Mouse (Mus musculus) natural killer cell, adult 2 months (primary cell): ENCODE measurements around the gene E130308A19Rik.
"Not testable (repeated sequence)": the region's sequence is repeated elsewhere in the genome, so short reads cannot be mapped to it uniquely, and the experiment has no call there.

Source experiments
- DNase-seq, 2 experiments: peaks; one replicate each; pipeline ENCODE4 v3.0.0; 2022; ENCODE audit warnings: low spot score in 2 of 2

E130308A19Rik gene

GRCm38 (mm10) chr4:59783685-59784279 lies 157.8 kb downstream of the E130308A19Rik start:
- peak; percentile 94 to 95 for DNase-seq

- DNase-seq, result no peak
Observed at GRCm38 (mm10) chr4:59785412-59785811, 159.4 kb downstream of the E130308A19Rik start.

- DNase-seq, result peak; percentile 64 to 79
Observed at GRCm38 (mm10) chr4:59786661-59787060, 160.7 kb downstream of the E130308A19Rik start.

DNA sequence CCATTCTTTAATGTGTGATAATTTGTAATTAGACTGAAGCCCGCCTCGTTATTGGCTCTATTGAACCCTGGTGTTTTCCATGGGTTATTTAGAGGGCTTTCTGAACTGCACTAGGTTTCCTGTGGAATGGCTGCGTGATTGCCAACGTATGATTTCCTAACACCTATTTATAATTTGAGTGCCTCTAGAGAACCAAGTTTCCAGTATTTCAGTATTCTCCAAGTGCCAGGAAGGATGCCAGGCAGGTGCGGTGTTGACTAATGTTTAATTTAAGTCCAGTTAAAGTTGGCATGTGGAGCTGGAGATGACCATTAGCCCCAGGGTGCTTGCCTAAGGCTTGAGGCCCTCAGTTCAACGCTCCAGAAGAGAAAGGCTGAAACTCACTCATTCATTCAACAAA lies 161.1 kb downstream of the E130308A19Rik start:
- no peak for DNase-seq

DNA sequence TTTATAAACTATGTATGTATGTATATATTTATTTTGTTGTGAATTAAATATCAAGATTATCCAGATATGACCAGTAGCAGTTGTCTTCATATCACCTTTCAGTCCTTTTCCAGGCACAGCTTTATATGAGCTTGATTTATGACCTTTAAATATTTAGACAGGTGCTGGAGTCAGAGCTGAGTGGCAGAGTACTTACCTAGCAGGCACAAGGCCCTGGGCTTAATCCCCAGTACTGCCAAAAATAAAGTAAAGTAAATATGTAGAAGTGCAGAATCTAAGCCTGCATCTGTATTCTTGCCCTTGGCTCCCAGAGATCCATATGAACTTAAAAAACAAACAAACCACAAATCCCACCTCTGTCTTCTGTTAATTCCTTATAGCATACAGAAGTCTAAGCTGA lies 163.0 kb downstream of the E130308A19Rik start:
- no peak for DNase-seq

- DNase-seq, result not testable (repeated sequence)
Observed at GRCm38 (mm10) chr4:59793626-59794025, 167.6 kb downstream of the E130308A19Rik start.

GRCm38 (mm10) chr4:59794116-59794515 lies 168.1 kb downstream of the E130308A19Rik start:
- no peak for DNase-seq

- DNase-seq, result no peak
Observed at GRCm38 (mm10) chr4:59795788-59796455, 169.9 kb downstream of the E130308A19Rik start.

- no peak for DNase-seq
Observed at GRCm38 (mm10) chr4:59800181-59800580, 174.2 kb downstream of the E130308A19Rik start.

DNA sequence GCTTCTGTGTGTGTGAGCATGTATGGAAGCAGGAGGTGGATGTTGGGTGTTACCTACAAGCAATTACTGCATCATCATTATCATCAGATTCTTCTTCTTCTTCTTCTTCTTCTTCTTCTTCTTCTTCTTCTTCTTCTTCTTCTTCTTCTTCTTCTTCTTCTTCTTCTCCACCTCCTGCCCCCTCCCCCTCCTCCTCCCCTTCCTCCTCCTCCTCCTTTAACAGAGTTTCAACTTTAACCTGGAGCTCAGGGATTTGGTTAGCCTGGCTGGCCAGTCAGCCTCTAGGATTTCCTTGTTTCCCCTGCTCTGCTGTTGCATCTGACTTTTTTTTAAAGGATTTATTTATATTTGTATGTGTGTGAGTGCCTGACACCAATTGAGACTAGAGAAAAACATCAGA lies 175.5 kb downstream of the E130308A19Rik start, which contains the start of gene Inip:
TSS of gene Inip (minus strand) at position 101 of the 400 bp plus-strand sequence.
- DNase-seq, result no peak

- peak in 1 of 2 experiments; percentile 31 for DNase-seq
Observed at GRCm38 (mm10) chr4:59802107-59802506, 176.1 kb downstream of the E130308A19Rik start.

- DNase-seq, result no peak
Observed at GRCm38 (mm10) chr4:59802792-59803191, 176.8 kb downstream of the E130308A19Rik start.

DNA sequence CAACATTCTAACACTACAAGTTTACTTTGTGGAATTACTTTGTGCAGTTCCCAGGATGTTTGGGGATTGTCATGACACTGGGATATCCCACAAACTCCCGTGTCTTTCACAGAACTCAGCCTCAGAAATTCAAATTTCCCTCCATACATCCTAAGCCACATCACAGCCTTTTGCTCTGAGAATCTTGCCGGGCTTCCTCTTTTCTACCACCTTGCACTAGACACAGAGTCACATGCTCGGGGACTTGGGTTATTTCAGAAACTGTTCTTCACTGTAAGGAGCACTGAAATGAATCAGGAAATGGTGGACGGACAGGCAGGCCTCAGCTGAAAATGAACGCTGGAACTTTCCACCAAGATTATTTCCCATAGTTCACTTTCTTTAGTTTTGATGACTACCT lies 177.3 kb downstream of the E130308A19Rik start:
- peak; percentile 30 to 77 for DNase-seq

GRCm38 (mm10) chr4:59804754-59805153 lies 178.7 kb downstream of the E130308A19Rik start:
- peak in 1 of 2 experiments; percentile 35 for DNase-seq

GRCm38 (mm10) chr4:59805181-59805967 lies 179.4 kb downstream of the E130308A19Rik start, which contains the start of gene Snx30:
Gene Snx30, plus strand, starts transcription at chr4:59805840.
- DNase-seq, result peak; percentile 78 to 88

DNA sequence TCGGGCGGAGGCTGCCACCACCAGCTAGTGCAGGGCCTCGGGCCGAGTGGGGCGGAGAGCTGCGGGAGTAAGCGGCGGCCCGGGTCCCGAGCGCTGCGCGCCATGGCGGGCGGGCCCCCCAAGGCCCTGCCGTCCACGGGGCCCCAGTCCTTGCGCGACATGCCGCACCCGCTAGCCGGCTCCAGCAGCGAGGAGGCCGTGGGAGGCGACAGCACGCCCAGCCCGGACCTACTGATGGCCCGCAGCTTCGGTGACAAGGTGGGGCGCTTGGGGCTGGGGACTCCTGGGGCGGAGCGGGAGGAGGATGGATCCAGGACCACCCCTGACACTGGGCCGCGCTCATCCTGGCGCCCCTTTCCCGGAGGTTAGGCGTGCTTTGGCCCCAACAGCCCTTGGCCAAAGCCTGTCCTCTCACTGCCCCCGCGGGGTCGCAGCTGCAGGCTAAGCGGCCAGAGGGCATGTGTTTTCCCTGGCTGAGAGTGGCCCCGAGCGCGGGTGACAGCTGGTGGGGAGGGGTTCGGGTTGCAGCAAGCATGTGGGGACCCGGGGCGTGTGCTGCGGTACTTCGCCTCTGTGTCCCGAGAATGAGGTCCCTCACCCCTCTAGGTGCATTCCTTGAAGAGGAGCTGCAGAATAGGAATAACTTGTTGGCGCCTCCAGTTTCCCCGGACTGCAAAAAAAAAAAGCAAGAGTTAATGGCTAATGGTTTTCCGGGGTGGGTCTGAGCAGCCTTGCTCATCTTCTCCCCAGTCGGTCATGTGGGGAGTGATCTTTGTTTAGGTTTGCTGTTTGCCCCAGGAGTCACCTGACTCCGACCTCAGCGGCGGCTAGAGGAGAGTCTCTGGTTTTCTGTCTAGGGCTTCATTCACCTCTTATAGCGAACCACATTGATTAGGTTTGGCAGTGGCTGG lies 180.2 kb downstream of the E130308A19Rik start:
- peak; percentile 72 to 83 for DNase-seq

GRCm38 (mm10) chr4:59806879-59807195 lies 180.8 kb downstream of the E130308A19Rik start:
- DNase-seq, result no peak

DNA sequence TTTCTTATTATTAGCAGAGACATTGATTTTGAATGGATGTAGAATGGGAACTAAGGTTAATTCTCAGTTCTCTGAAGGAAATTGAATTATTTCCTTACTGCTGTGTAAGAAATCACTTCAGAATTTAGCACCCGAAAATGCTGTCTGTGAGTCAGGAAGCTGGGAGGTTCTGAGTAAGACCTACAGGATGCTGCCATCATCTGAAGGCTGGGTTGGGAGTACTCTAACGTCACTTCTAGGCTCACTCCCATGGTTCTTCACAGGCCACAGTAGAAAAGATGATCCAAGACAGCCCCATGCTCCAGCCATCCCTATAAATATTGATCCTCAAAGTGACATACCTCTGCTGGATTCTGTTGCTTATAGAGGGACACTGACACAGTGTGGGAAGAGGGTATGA lies 181.5 kb downstream of the E130308A19Rik start:
- DNase-seq, result no peak

- DNase-seq, result peak in 1 of 2 experiments; percentile 36
Observed at GRCm38 (mm10) chr4:59808396-59808795, 182.4 kb downstream of the E130308A19Rik start.
